Mouse (Mus musculus): ENCODE measurements around the gene Tmem150a.

GRCm38 (mm10) chr6:72387816-72388215 lies 32.6 kb downstream of the Tmem150a start:
- TF ChIP-seq CTCF (IDR thresholded peaks at IDR 0.05; ENCODE audit: low read depth, low read length), result no peak
- no peak for TF ChIP-seq POLR2A (IDR thresholded peaks at IDR 0.05; ENCODE audit: borderline replicate concordance, low read depth, low read length)
